Mouse (Mus musculus) urinary bladder, postnatal 4 days (tissue): ENCODE measurements around the gene Stat4.

Source experiments
- DNase-seq, 2 experiments: peaks; one replicate each; pipeline ENCODE4 v3.0.0; 2021 to 2022; ENCODE audit warnings: low spot score in 2 of 2

Gene Stat4

GRCm38 (mm10) chr1:52107206-52107605 lies 120.3 kb downstream of the Stat4 start:
- DNase-seq = no peak

DNA sequence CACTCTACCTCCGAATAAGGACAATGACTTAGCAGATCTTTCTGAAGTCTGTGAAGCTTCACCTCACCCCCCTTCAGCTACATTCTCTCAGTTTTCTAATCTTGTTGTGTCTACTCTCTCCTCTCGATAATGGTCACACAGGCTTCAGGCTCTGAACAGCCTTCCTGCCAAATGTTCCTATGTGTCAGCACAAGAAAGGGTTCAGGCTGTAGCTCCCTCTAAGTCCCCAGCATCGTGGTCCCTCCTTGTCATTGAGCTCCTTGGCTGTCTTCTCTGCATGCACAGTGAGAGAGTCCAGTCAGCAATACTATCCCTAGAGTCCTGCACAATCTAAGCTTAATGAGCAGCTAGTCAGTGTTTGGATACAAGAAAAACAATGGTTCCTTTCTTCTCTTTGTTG lies 124.3 kb downstream of the Stat4 start:
- no peak for DNase-seq

GRCm38 (mm10) chr1:52112301-52112700 lies 125.4 kb downstream of the Stat4 start:
- DNase-seq = no peak

GRCm38 (mm10) chr1:52113067-52113665 lies 126.2 kb downstream of the Stat4 start:
- DNase-seq = no peak

DNA sequence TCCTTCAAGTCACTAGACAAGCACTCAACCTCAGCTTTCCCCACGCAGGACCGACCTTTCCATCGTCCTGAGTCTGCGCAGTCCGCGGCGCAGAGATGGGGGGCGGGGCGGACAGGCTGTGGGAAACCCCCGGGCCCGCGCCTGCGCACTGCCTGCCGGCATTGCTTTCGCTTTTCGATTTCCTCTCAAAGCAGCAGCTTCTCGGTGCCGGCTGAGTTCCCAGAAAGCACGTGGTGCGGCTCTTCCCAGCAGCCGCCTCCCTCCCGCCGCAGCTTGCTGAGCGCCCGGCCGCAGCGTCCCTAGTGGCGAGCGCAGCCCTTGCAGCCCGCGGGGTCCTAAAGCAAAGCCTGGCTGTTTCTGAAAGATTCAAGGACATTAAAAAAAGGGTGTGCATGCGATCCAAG lies 126.7 kb downstream of the Stat4 start:
- DNase-seq = peak; percentile 98

DNA sequence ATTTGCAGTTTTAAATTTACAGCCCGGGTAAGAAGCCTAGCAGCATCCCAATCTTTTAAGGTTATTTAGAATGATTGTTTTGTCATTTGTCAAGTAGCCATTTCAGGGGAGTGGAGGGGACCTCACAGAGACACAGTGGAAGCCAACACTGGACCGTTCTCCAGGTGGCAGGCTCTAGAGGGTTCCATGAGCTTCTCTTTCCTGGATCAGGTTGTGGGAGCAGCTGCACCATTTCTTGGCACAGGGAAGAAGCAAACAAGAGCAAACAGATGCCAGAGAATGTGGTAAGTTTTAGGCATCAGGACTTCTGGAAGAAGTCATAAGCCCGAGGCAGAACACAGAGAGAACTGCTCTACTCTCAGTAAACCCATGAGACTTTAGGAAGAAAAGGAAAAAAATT lies 129.5 kb downstream of the Stat4 start:
- DNase-seq = no peak

GRCm38 (mm10) chr1:52117777-52118176 lies 130.8 kb downstream of the Stat4 start:
- DNase-seq = no peak

DNA sequence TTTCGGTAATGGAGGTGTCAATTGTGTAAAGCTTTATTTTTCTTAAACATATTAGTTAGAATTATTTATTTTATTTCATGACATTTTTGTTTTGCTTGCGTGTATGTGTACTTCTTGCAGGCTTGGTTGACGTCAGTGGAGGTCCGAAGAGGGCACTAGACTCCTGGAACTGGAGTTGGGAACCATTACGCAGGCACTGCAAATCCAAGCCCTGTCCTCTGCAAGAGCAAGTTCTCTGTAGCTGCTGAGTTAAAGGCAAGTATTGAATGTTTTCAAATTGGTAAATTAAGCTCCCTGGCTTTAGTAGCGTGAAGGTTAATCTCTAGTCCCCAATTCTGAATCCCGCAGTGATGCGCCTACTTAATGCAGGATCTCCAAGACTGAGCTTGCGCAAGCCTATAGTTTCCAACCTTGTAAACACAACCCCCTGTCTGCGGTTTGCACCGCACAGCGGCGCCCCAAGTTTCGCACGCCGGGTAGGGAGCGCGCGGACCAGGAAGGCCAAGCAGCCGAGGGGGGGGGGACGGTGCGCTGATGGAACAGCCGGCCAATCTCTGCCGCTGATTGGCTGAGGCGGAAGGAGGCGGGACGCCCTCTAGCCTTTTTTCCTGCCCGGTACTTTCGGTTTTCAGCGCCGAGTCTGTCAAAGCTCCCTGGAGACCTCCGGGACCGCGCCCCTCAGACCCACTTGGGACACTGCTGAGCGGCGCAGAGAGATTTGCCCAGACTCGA lies 132.1 kb downstream of the Stat4 start, which contains the start of gene Stat1:
Stat1 (plus strand) TSS at position 581 of the 732 bp plus-strand sequence.
- peak; percentile 80 to 86 for DNase-seq

DNA sequence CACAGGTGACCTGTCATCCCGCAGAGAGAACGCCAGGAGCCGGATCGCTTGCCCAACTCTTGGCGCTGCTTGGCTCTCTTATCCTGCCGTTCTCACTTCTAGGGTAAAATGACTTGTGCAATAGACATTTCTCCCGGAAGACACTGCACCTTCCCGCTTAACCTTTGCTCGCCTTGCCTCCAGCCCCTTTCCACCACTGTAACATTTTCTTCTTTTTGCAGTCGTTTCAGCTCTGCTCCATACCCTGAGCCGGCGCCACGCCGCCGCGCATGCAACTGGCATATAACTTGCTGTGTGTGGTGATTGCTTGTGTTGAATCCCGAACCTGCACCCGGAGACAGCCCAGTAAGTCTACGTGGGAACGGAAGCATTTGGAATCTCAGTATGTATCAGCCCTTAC lies 132.7 kb downstream of the Stat4 start:
- no peak for DNase-seq

DNA sequence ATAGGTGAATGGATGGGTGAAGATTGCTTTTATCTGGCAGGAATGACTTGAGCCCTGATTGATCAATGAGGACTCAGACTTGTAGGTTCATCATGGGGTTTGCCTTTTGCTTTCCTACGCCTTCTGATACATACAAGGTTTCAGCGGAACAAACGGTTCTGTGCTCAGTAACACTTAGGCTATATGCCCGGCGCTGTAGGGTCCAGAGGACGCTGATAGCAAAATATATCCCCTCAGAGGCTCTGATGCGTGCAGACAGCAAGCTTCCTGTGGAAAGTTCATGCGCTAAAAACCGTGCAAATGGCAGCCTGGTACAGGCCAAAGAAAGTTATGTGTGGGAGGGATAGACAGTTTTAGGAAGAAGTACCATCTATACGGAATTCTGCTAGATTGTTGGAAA lies 133.2 kb downstream of the Stat4 start:
- no peak for DNase-seq

DNA sequence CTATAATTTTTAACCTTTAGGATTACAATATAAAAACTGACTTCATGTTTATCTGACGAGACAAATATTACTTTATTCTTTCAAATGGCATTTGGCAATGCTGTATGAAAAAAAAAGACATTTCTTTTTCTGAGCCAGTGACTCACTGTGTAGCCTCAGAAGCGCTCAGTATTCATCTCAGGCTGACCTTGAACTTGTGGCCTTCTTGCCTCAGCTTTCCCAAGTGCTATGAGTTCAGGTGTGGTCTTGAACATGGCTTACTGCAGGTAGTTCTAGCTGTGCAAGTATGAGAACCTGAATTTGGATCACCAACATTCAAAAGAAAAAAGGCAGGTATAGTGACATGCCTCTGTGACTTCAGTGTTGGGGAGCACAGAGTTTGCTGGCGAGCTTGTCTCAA lies 134.1 kb downstream of the Stat4 start:
- no peak for DNase-seq

DNA sequence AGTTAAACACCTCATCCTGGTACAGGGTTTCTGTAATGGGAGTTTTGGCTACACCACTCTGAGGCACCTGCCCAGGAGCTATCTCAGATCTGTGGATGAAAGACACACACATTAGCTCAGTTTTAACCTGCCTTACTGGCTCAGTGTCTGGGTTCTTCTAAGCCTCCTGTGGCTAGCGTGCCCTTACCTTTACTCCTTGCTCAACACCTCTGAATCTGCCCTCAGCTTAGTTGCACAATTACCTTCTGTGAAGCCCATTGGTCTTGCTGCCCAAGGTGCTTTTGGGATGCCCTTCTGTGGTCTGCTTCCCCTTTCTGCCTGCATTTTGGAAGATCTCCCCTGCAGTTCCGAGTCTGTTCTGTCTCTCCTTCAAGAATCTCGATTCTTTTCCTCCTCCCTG lies 137.9 kb downstream of the Stat4 start:
- DNase-seq = no peak

- DNase-seq = no peak
Observed at GRCm38 (mm10) chr1:52127350-52127749, 140.4 kb downstream of the Stat4 start.

DNA sequence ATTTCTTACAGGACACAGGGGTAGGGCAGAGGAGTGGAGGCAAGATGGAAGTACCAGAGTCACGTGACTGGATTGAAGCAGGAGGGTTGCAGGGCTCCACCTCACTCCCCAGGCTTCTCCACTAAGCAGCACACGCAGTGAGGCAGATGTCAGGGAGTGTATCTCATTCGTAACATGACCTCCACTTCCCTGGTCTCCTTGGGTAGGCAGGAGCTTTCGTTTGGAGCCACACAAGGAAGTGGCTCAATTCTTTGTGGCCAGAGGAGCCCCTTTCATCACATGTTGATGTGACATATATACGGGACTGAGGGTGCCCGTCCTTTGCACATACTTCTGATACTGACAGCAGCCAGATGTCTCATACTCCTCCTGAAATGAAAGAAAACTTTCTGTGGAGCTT lies 142.8 kb downstream of the Stat4 start:
- no peak for DNase-seq

- no peak for DNase-seq
Observed at GRCm38 (mm10) chr1:52131787-52132377, 144.9 kb downstream of the Stat4 start.

DNA sequence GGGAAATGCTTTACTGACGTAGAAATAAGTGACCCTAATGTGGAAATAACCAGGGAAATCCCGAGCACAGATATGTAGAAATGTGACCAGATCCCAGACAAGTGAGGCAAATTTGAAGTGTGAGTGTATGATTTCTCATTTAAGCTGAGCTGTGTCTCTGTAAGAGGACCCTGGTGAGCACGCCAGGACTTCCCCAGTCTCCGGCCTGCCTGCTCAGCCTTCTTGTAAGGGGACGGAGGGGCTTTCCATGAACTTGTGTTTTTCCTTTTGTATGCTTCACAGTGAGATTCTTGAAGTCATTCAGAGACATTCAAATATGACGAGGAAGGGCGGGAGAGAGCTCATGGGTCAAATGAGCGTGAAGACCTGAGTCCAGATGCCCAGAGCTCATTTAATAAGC lies 146.3 kb downstream of the Stat4 start:
- DNase-seq = no peak

- DNase-seq = no peak
Observed at GRCm38 (mm10) chr1:52137292-52137691, 150.3 kb downstream of the Stat4 start.

- DNase-seq = no peak
Observed at GRCm38 (mm10) chr1:52140534-52140933, 153.6 kb downstream of the Stat4 start.

GRCm38 (mm10) chr1:52141482-52141881 lies 154.5 kb downstream of the Stat4 start:
- DNase-seq = no peak

DNA sequence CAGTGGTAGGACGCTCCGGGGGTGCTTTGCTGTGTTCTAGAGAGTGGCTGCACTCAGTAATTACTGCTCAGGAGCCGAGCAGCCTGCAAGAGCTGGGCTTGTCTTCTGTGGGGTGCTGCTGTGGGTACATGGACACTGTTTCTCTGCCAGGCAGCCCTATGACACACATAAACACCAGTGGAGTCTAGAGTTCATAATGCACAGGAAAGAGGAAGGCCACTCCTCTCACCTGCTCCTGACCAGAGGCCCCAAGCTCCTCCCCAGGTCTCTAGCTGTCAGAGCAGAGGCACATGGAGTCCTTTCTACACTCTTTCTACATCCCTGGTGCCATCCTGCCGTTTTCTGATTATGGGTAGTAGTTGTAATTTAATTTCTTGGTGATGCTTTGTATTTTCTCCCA lies 155.2 kb downstream of the Stat4 start:
- no peak for DNase-seq

DNA sequence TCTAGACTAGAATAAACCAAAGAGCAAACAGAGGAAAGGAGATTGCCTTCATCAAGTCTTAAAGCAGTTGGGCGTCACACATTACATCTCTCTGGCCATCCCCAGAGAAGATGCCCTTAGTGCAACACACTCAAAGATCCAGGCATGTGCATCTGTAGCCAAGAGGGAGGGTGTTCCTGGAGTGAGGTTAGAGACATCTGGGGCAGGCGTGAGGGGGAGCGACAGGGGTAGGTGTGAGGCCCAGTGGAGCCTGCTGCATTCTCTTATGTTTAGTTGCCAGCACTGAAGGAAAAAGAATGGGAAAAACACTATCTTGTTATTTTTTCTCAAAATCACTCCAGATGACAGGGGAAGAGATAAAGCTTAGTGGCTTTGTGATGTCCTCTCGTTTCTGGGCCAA lies 156.2 kb downstream of the Stat4 start:
- no peak for DNase-seq

DNA sequence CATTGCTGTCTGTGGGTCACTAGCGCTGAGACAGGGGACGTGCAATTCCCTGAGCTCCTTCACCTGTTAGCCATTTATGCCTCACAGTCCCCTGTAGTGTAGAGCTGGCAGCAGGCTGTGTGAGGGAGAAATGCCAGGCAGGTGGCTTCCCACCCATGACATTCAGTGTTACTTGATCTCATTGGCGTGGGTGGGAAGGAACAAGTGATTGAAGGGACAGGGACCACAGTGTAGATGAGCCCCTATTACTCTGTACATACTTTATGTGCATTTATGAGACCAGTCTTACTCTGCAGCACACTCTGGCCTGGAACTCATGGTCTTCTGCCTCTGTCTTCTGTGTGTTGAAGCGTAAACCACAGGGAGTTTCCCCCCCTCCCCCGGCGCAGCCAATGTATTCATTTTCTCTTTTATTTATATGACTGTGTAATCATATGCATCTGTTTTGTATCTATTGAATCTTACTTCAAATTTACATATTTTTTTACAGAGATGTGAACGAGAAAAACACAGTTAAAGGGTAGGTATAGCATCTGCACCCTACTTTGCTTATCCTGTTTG lies 156.7 kb downstream of the Stat4 start:
- DNase-seq = no peak

- no peak for DNase-seq
Observed at GRCm38 (mm10) chr1:52144907-52145306, 158.0 kb downstream of the Stat4 start.
